Mouse (Mus musculus) brain, embryonic 14.5 days (tissue): ENCODE measurements around the gene Gstm3.

Experiments used
- CTCF ChIP-seq: fragments of 200-500 bp; IDR thresholded peaks from 2 replicates; pipeline ENCODE4 v1.5.1; 2012; ENCODE audit warnings: inconsistent platforms, mild to moderate bottlenecking, moderate library complexity, borderline replicate concordance; ENCODE audit not compliant: insufficient read depth, insufficient read length; ENCODE audit errors: extremely low read depth
- POLR2A ChIP-seq: fragments of 200-500 bp; IDR thresholded peaks from 2 replicates; pipeline ENCODE4 v1.6.1; 2012; ENCODE audit warnings: mild to moderate bottlenecking, inconsistent platforms, borderline replicate concordance; ENCODE audit not compliant: poor library complexity, insufficient read depth, insufficient read length, severe bottlenecking; ENCODE audit errors: extremely low read depth

GRCm38 (mm10) chr3:107984471-107984870 is 15.4 kb upstream of the Gstm3 start:
- TF ChIP-seq CTCF (no peak), POLR2A (no peak)
